Mouse (Mus musculus) spleen, adult 2 months (tissue): ENCODE measurements around the gene Zdhhc1.

Source experiments
- CTCF ChIP-seq: fragments of 200-500 bp; IDR thresholded peaks from 2 replicates; pipeline ENCODE4 v1.5.1; 2011; ENCODE audit warnings: mild to moderate bottlenecking, inconsistent platforms; ENCODE audit not compliant: insufficient read depth, insufficient read length, insufficient replicate concordance; ENCODE audit errors: extremely low read depth
- POLR2A ChIP-seq: fragments of 200-500 bp; IDR thresholded peaks from 2 replicates; pipeline ENCODE4 v1.6.1; 2011; ENCODE audit warnings: low read depth, low read length, inconsistent platforms

GRCm38 (mm10) chr8:105464595-105464994 is 32.1 kb downstream of the Zdhhc1 start:
- TF ChIP-seq CTCF (no peak), POLR2A (no peak)
